Mouse (Mus musculus) neural tube, embryonic 13.5 days (tissue): ENCODE measurements at regions not wholly inside any gene's neighbourhood (a gene's known extent, or its start where the extent isn't known, plus 50 kb on each side); places are given as distances from the start of the nearest gene placed in this dataset.

ENCODE experiments used
- ATAC-seq: fragments of 200-750 bp; cut with Nextera tagmentation; 2 replicates; pipeline ENCODE4 v1.8.0; 2017; ENCODE audit warnings: low read depth, mild to moderate bottlenecking, moderate TSS enrichment, moderate library complexity
- H3K27ac ChIP-seq: fragments of 300-500 bp; sonication (generic); replicated peaks from 2 replicates; pipeline ENCODE4 v1.5.1; 2015; ENCODE audit warnings: moderate library complexity, mild to moderate bottlenecking, inconsistent platforms
- H3K27me3 ChIP-seq: fragments of 300-500 bp; sonication (generic); 2 replicates; pipeline ENCODE4 v1.6.1; 2015; ENCODE audit warnings: mild to moderate bottlenecking, inconsistent platforms
- H3K36me3 ChIP-seq: fragments of 300-500 bp; sonication (generic); 2 replicates; pipeline ENCODE4 v1.6.1; 2015; ENCODE audit warnings: mild to moderate bottlenecking, inconsistent platforms
- H3K4me1 ChIP-seq: fragments of 300-500 bp; sonication (generic); replicated peaks from 2 replicates; pipeline ENCODE4 v1.6.1; 2015; ENCODE audit warnings: inconsistent platforms
- H3K4me2 ChIP-seq: fragments of 300-500 bp; sonication (generic); 2 replicates; pipeline ENCODE4 v1.6.1; 2015; ENCODE audit warnings: inconsistent platforms, mild to moderate bottlenecking, moderate library complexity
- H3K4me3 ChIP-seq: fragments of 300-500 bp; sonication (generic); 2 replicates; pipeline ENCODE4 v1.5.1; 2015; ENCODE audit warnings: mild to moderate bottlenecking, inconsistent platforms
- H3K9ac ChIP-seq: fragments of 300-500 bp; sonication (generic); 2 replicates; pipeline ENCODE4 v1.6.1; 2015; ENCODE audit warnings: moderate library complexity, mild to moderate bottlenecking, inconsistent platforms
- H3K9me3 ChIP-seq: fragments of 300-500 bp; sonication (generic); 2 replicates; pipeline ENCODE4 v1.6.1; 2016; ENCODE audit warnings: inconsistent platforms
- WGBS: fragments of 180-500 bp; shearing (Covaris S2); methylation state at CpG from one replicate; pipeline ENCODE4 v1.1.7; 2015; 5-methylcytosine and 5-hydroxymethylcytosine counted together

DNA sequence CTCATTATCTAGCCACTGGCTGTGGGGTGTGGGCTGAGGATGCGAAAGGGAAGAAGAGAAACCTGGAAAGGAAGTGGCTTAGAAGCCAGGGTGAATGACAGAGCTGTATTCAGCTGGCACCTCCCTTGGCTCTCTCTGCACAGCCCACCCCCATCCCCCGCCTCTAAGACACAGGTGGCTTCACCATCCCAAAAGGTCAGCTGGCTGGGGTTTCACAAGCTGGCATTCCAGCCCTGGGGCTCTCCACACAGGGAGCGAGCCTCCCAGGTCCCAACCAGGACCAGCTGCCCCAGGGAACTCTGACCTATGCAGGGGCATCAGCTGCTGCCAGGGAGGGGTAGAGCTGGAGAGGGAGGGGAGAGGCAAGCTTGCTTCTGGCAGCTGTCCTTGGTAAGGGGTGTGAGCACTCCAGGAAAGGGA, 71.9 kb upstream of the Mef2a start:
- ATAC-seq: peak; percentile 70
- 41% methylated on average over 3 of the region's 3 CpGs for WGBS

GRCm38 (mm10) chr7:67443666-67444065, 71.0 kb upstream of the Mef2a start:
- Histone ChIP-seq H3K4me2 (peak overlapping the region; percentile 24), H3K27me3 (no peaks in the 10 kb centered on the region)

More for the DNA sequence above, 71.9 kb upstream of the Mef2a start:
- H3K27me3 ChIP-seq: no peaks in the 10 kb centered on the region
- no peaks in the 10 kb centered on the region for H3K9me3 ChIP-seq
- H3K27ac ChIP-seq: peak overlapping the region; percentile 62
- H3K4me2 ChIP-seq: no peak overlapping the region
- H3K9ac ChIP-seq: 0 out of 2 replicates have a peak overlapping the region, but pooled peaks have one; percentile 31
- H3K4me1 ChIP-seq: peaks cover 50% of the 10 kb centered on the region
- no peak overlapping the region for H3K4me3 ChIP-seq
- no peaks in the 10 kb centered on the region for H3K36me3 ChIP-seq

DNA sequence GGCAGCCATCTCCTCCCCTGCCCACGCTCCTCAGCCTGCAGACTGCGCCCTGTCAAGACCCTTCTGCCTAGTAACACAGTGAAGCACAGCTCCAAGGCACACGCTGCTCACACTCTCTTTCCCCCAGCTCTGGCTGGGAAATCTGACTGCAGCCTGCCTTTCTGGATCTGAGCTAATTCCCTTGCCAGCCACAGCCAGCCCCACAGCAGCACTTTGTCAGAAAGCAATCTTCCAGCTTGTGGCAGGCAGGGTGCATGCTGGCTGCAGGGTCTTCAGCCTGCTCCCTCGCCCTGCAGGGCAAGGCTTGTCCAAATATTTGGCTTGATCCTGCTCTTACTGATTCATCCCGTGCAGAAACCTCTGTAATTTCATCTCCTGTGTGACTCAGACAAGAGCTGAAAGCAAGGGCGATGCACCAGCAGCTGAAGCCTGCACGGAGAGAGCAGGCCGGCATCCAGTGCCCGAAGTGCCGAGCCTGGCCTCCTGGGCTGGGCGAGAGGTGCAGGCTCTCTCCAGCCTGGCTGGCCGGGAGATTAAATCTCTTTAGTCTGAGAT, 70.4 kb upstream of the Mef2a start:
- ATAC-seq: peak; percentile 47; the same call in 1 of the 2 replicates
- 22% methylated on average over 12 of the region's 12 CpGs for WGBS
- Histone ChIP-seq H3K4me1 (peaks cover 50% of the 10 kb centered on the region), H3K9me3 (no peaks in the 10 kb centered on the region), H3K4me2 (peak overlapping the region; percentile 24), H3K27ac (peak overlapping the region; percentile 85), H3K4me3 (no peak overlapping the region), H3K36me3 (no peaks in the 10 kb centered on the region), H3K9ac (peak overlapping the region; percentile 42), H3K27me3 (no peaks in the 10 kb centered on the region)

More at GRCm38 (mm10) chr7:67443666-67444065, 71.0 kb upstream of the Mef2a start:
- no peak for ATAC-seq
- no peak overlapping the region for H3K4me3 ChIP-seq
- no peaks in the 10 kb centered on the region for H3K36me3 ChIP-seq
- H3K9me3 ChIP-seq: no peaks in the 10 kb centered on the region
- H3K27ac ChIP-seq: peak overlapping the region; percentile 85
- peak overlapping the region; percentile 42 for H3K9ac ChIP-seq
- 43% methylated on average over 3 of the region's 3 CpGs for WGBS
- H3K4me1 ChIP-seq: peaks cover 50% of the 10 kb centered on the region

DNA sequence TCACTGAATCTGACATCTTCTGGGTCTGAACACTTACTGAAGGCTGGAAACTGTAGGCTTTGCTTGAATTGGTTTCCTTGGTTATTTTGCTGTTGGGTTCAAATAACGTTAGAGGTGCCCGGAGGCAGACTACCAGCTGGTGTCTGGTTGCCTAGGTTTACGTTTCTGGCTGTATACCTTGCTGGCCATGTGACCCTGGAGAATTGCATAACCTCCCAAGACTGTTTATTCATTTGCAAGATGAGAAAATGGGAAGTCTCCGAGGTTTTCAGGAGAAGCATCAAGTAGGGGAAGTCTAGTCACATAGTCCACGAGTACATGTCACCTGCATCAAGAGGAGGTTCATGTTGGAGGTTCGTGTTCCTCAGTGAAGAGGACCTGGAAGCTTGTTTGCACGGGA, 69.6 kb upstream of the Mef2a start:
- Histone ChIP-seq H3K4me3 (no peak overlapping the region), H3K27ac (peak overlapping the region; percentile 85; the same call in 1 of the 2 replicates), H3K4me2 (no peak overlapping the region), H3K9ac (peak overlapping the region; percentile 42; the same call in 1 of the 2 replicates), H3K36me3 (no peaks in the 10 kb centered on the region), H3K4me1 (peaks cover 49% of the 10 kb centered on the region), H3K9me3 (no peaks in the 10 kb centered on the region), H3K27me3 (no peaks in the 10 kb centered on the region)
- 71% methylated on average over 7 of the region's 7 CpGs for WGBS
- no peak for ATAC-seq

GRCm38 (mm10) chr7:67440806-67441205, 68.1 kb upstream of the Mef2a start:
- Histone ChIP-seq H3K9me3 (no peaks in the 10 kb centered on the region), H3K4me3 (no peak overlapping the region), H3K4me1 (peaks cover 46% of the 10 kb centered on the region), H3K27ac (no peak overlapping the region), H3K9ac (no peak overlapping the region), H3K4me2 (no peak overlapping the region), H3K27me3 (no peaks in the 10 kb centered on the region), H3K36me3 (no peaks in the 10 kb centered on the region)
- no peak for ATAC-seq
- WGBS: 89% methylated on average over 8 of the region's 8 CpGs

DNA sequence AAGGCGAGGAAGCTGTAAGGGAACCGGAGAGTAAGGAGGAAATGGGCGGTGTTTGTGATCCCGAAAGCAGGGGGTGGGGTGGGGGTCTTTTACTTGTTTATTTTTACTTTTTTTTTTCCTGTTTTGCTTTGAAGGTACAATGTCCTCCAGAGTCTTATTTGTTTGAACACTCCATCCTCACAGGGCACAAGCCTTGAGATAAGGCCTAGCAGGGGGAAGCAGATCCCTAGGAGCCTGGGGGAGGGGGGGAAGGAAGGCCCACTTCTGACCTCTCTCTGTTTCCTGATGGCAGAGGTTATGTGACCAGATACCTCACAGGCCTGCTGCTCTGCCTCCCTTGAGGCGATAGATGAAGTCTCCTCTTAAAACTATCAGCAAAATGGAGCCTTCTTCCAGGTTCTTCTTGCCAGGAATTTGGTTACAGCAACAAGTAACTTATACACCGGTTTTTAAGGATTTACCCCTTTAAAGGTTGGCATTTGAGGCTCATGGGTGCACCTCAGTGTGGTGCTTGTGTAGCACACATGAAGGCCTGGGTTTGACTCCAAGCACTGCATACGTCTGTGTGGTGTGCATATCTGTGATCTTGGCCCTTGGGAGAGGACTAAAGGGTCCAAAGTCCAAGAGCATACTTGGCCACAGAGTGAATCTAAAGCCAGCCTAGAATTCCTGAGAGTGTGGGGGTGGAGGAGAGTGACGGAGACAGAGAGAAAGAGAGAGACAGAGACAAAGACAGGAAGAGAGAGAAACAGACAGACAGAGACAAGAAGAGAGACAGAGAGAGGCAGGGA, 64.8 kb upstream of the Mef2a start:
- no peak for ATAC-seq
- Histone ChIP-seq H3K36me3 (no peaks in the 10 kb centered on the region), H3K9me3 (no peaks in the 10 kb centered on the region), H3K9ac (no peak overlapping the region), H3K4me2 (no peak overlapping the region), H3K27ac (no peak overlapping the region), H3K27me3 (no peaks in the 10 kb centered on the region), H3K4me3 (no peak overlapping the region), H3K4me1 (peaks cover 16% of the 10 kb centered on the region)
- WGBS: 86% methylated on average over 8 of the region's 8 CpGs

DNA sequence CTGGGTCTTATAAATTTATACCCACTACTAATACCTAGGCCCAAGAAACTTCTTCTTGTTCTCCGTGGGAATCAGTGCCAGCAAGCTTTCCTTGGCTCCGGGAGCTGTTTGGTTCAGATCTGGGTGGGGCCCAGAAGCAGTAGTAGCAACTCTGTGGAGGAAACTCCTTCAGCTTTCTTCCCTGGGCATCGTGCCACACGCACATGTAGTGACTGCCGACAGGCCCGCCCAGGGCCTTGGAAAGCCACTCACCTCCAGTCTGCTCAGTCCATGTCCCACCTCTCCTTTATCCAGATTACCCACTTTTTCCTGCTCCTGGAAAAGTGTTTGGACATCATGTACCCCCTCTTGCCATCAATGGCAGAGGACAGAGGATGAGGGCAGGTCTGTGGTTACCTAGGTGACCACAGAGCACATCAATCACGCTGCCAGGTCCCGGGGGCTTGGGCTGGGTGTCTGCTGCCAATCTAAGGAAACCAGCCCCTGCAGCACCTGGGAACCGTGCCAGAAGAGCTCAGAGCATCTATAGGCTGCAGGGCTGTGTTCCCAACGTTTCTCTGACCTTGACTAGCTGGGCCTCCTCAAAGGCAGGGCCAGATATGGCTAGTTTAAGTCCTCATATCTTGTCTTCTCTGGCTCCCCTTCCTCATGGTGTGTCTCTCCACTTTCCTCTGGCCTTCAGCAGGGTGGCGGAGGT, 63.1 kb upstream of the Mef2a start:
- Histone ChIP-seq H3K9me3 (no peaks in the 10 kb centered on the region), H3K9ac (no peak overlapping the region), H3K36me3 (no peaks in the 10 kb centered on the region), H3K4me1 (peaks cover 16% of the 10 kb centered on the region), H3K4me3 (no peak overlapping the region), H3K27ac (peak overlapping the region; percentile 10; the same call in 1 of the 2 replicates), H3K4me2 (no peak overlapping the region), H3K27me3 (no peaks in the 10 kb centered on the region)
- ATAC-seq: peak; percentile 85
- 61% methylated on average over 11 of the region's 11 CpGs for WGBS

- Histone ChIP-seq H3K4me2 (no peak overlapping the region), H3K36me3 (no peaks in the 10 kb centered on the region), H3K9me3 (no peaks in the 10 kb centered on the region), H3K27ac (no peak overlapping the region), H3K4me3 (no peak overlapping the region), H3K4me1 (peaks cover 6% of the 10 kb centered on the region), H3K27me3 (no peaks in the 10 kb centered on the region), H3K9ac (no peak overlapping the region)
- no peak for ATAC-seq
- WGBS: 88% methylated on average over 7 of the region's 7 CpGs
Observed at GRCm38 (mm10) chr7:67430987-67431386, 58.3 kb upstream of the Mef2a start.

- WGBS: 89% methylated on average over 4 of the region's 4 CpGs
- H3K27me3 ChIP-seq: no peaks in the 10 kb centered on the region
- no peaks in the 10 kb centered on the region for H3K4me1 ChIP-seq
- H3K4me3 ChIP-seq: no peak overlapping the region
- no peaks in the 10 kb centered on the region for H3K9me3 ChIP-seq
- H3K4me2 ChIP-seq: no peak overlapping the region
- H3K27ac ChIP-seq: no peak overlapping the region
- no peak for ATAC-seq
- no peak overlapping the region for H3K9ac ChIP-seq
- H3K36me3 ChIP-seq: no peaks in the 10 kb centered on the region
Observed at GRCm38 (mm10) chr7:67430041-67430440, 57.4 kb upstream of the Mef2a start.

DNA sequence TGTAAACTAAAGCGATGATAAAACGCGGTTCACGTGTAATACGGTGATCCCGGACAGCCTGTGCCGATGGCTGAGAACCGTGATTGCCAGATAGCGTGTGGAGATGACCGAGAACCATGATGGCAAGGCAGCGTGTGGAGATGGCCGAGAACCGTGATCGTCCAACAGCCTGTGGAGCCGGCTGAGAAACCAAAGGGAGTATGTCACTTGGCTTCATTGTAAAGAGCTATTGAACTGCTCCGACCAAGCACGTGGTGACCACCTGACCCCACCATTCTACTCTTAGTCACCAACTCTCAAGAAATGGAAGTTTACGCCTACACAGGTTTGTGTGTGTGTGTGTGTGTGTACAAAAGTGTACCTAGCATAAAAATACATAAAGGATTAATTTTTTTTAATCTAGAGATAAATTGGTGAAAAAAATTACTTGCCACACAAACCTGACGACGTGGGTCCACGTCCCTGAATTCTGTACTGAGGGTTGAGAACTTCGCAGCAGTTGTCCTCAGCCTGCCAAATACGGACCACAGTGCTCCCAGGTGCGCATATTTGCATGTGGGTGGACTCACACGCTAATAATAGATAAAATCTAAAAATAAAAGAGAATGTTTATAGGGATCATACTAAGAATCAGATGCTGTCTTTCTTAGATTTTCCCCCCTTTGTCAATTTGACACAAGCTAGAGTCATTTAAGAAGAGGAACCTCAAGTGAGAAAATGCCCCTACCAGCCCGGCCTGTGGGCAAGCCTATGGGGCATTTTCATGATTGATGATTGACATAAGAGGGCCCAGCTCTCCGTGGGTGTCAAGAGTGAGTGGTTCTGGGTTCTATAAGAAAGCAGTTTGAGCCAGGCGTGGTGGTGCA, 56.6 kb upstream of the Mef2a start:
- no peaks in the 10 kb centered on the region for H3K4me1 ChIP-seq
- no peak for ATAC-seq

GRCm38 (mm10) chr7:67428388-67428787, 55.7 kb upstream of the Mef2a start:
- H3K27me3 ChIP-seq: no peaks in the 10 kb centered on the region
- WGBS: 90% methylated on average over 3 of the region's 3 CpGs
- H3K4me2 ChIP-seq: no peak overlapping the region
- H3K9ac ChIP-seq: no peak overlapping the region
- no peak overlapping the region for H3K27ac ChIP-seq
- H3K36me3 ChIP-seq: no peaks in the 10 kb centered on the region
- ATAC-seq: no peak
- no peak overlapping the region for H3K4me3 ChIP-seq
- no peaks in the 10 kb centered on the region for H3K4me1 ChIP-seq
- no peaks in the 10 kb centered on the region for H3K9me3 ChIP-seq

More for the DNA sequence above, 56.6 kb upstream of the Mef2a start:
- no peak overlapping the region for H3K4me3 ChIP-seq
- H3K27me3 ChIP-seq: no peaks in the 10 kb centered on the region
- no peaks in the 10 kb centered on the region for H3K9me3 ChIP-seq
- H3K9ac ChIP-seq: no peak overlapping the region
- no peak overlapping the region for H3K4me2 ChIP-seq
- no peak overlapping the region for H3K27ac ChIP-seq
- no peaks in the 10 kb centered on the region for H3K36me3 ChIP-seq
- 93% methylated on average over 28 of the region's 28 CpGs for WGBS
